Mouse (Mus musculus) left cerebral cortex, adult 2 months (tissue): Measurements from ENCODE around the gene Grap. TPM values are rescaled to one million over a fixed set of nuclear protein-coding genes. Genes with fewer than 3 reads are reported as not detected.
A peak's percentile ranks its signal among the peaks of the same experiment; 100 is the strongest.

ENCODE experiments used
- DNase-seq, 2 experiments: peaks; one replicate each; pipeline ENCODE4 v3.0.0; 2021 to 2022; ENCODE audit warnings: low spot score in 2 of 2, mixed read lengths in 1 of 2; ENCODE audit errors: extremely low spot score in 1 of 2
- H3K27ac ChIP-seq: fragments of 200-600 bp; 2 replicates; pipeline ENCODE4 v1.8.1; 2022
- H3K4me3 ChIP-seq: fragments of 200-600 bp; 2 replicates; pipeline ENCODE4 v1.8.1; 2022
- CTCF ChIP-seq: fragments of 200-600 bp; IDR thresholded peaks from 2 replicates; pipeline ENCODE4 v1.8.1; 2022; ENCODE audit warnings: antibody characterized with exemption, mild to moderate bottlenecking, moderate library complexity
- intact Hi-C: fragments of 180-260 bp; cut with DNase I; formaldehyde crosslinking; loops from one replicate; pipeline ENCODE4 v1.15.1; 2025
- total RNA-seq, 2 experiments: library from RNA; stranded (reverse); gene quantifications; 2 replicates each; pipeline ENCODE4 v1.2.3; 2021

Gene Grap
- total RNA-seq, 2 experiments from 2014 or later = 4.1 TPM

DNA sequence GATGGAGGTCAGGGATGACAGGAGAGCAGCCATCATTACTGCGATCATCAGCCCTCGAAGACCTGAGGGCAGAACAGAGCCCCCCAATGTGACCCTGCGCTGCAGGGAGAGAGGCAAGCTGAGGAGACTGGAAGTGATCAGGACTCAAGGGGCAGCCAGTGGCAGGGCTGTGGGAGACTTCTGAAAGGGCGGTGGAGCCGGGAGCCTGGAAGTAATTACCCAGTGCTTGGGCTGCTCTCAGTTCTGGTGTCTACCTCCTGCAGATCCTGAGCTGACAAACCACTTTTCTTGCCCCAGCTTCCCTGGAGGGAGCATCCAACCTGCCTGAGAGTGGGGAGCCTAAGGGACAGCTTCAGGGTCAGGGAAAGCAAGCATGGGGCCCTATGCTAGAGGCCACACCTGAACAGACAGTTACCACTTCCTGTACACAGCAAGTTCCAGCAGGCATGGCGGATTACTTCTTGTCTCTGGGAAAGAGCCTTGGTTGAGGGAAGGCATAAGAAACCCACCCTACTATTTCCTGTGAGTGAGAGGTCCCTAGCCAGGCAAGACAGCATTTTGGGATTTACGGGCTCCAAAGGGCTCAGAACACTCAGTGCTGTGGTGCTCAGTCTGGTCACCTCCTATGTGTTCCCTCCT, 23.3 kb downstream of the Grap start:
- no peak overlapping the region for H3K4me3 ChIP-seq
- no peak overlapping the region for H3K27ac ChIP-seq
- DNase-seq = no peak
- TF ChIP-seq CTCF = no peak
- intact Hi-C loops = no loop called here

DNA sequence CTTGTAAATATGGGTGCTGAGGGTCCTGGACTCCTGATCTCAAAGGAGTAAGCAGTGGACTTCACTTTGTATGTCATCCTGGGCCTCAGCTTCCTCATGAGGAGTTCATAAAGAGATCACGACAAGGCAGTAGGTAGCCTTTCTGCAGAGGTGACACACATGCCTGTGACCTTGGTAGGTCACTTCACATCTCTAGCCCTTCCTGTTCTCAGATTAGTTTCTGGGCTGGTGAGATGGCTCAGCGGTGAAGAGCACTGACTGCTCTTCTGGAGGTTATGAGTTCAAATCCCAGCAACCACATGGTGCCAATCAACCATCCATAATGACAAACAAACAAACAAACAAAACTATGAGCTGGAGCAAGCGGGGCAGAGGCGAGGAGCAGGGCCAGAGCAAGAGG, 24.6 kb downstream of the Grap start:
- no peak overlapping the region for H3K27ac ChIP-seq
- intact Hi-C loops = no loop called here
- DNase-seq = no peak
- TF ChIP-seq CTCF = no peak
- H3K4me3 ChIP-seq = no peak overlapping the region

DNA sequence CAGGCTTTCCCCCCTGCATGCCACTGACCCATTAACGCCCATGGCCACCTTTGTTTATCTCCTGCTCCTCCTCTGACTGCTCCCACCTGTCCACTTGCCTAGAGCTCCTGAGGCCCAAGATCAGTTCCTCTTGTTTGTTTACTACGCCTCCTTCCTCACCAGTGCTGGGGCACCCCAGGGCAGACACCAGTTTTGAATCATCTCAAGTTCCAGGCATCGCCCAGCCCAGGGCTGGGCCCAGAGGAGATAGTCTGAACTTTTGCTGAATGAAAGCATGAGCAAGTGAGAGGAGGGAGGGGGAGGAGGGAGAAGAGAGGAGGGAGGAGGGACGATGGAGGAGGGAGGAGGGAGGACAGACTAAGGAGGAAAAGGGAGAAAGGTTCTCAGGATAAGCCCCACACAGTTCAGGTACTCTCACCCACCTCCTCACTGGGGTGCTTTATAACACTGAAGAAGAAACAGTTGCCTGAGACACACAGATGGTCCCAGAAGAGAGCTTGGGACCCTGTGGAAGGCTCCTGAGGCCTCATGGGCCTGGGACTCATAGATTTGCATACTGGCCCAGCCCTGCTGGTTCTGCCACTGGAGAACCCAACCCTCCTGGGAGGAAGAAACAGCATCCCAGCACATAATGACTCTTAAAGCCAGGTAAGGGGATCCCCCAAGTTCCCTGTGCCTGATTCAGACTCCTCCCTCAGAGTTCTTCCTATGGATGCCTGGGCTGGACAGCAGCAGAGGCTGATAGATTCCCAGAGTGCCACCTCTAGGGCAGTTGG, 26.2 kb downstream of the Grap start:
- DNase-seq = no peak
- Histone ChIP-seq H3K27ac (no peak overlapping the region), H3K4me3 (no peak overlapping the region)
- intact Hi-C loops = no loop called here
- TF ChIP-seq CTCF = no peak

DNA sequence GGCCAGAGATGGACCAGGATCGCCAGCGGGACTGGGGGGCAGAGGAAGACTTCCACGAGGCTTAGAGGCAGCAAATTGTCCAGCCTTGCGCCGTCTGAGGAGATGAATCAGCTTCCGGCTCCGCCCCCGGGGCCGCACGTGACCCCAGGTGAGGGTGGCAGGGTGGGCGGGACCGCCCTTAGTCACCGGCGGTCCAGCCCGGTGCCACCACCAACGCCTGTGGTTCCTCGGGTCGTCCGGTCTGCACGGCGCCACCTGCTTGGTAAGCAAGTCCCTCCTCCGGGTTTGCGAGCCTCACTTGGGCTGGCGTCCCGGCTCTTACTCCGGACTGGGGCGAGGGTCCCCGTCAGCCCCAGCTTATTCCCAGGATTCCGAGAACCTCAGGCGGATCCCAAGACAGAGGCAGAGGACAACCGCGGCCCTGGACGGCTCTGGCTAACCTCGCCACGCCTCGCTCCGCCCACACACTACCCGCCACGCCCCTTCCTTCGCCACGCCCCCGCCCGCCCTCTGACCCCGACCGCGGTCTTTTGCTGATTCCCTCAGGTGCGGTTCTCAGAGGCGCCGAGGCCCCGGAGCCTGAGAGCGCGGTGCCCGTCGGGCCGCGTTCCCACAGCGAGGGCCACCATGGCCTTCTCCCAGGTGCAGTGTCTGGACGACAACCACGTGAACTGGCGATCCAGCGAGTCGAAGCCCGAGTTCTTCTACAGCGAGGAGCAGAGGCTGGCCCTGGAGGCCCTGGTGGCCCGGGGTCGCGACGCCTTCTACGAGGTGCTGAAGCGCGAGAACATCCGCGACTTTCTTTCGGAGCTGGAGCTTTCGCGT, 31.1 kb downstream of the Grap start, which contains the start of gene Fam83g:
Gene Fam83g (plus strand): TSS at position 185 of the 825 bp plus-strand sequence.
- DNase-seq = no peak
- no peak for TF ChIP-seq CTCF
- H3K4me3 ChIP-seq = peak within 1 kb of the TSS; percentile 31
- no peak within 1 kb of the TSS for H3K27ac ChIP-seq
- intact Hi-C loops = no loop called here

DNA sequence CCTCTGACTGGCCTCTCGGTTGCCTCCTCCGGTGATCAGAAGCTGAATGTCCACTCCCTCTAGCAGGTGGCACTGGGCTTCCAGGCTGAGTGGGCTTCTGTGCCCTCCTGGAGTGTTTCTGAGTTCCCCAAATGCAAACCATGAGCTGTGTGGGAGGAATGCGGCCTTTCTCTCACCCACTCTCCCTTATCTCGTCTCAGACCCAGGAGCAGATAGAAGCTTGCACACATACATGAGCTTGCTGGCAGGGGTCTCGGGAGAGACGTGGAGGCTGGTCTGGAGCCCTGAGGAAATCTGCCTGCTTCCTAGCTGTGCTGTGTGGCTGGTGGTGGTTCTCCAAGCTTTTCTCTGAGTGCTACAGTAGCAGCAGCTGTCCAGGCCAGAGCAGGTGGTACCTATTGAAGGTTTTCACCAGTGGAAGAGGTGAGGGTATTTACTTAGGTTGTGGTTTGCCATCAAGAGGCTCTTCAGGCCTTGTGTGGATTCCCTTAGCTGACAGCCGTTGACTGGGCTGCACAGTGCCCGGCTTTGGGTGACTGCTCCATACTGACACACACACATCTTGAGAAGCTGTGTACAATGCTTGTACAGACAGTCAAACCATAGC, 32.2 kb downstream of the Grap start:
- no peak overlapping the region for H3K4me3 ChIP-seq
- no peak for TF ChIP-seq CTCF
- intact Hi-C loops = no loop called here
- no peak overlapping the region for H3K27ac ChIP-seq
- DNase-seq = no peak

DNA sequence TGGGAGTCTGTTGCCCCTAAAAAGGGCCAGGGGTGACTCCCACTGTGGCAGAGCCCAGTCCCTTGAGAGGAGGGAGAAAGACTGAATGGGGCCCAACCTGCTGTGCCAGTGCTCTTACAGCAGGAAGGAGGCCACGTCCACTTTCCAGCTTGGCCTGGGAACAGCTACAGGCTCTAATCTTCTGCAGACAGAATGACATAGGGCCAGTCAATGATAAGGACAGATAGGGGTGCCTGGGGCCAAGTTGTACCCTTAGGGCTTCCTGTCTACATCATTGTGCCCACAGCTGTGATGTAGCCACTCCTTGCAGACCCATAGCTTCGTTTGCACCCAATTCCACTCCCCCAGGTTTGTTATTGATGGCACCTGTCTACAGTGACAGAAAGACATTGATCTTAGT, 33.1 kb downstream of the Grap start:
- TF ChIP-seq CTCF = no peak
- Histone ChIP-seq H3K27ac (no peak overlapping the region), H3K4me3 (no peak overlapping the region)
- no peak for DNase-seq
- intact Hi-C loops = no loop called here

DNA sequence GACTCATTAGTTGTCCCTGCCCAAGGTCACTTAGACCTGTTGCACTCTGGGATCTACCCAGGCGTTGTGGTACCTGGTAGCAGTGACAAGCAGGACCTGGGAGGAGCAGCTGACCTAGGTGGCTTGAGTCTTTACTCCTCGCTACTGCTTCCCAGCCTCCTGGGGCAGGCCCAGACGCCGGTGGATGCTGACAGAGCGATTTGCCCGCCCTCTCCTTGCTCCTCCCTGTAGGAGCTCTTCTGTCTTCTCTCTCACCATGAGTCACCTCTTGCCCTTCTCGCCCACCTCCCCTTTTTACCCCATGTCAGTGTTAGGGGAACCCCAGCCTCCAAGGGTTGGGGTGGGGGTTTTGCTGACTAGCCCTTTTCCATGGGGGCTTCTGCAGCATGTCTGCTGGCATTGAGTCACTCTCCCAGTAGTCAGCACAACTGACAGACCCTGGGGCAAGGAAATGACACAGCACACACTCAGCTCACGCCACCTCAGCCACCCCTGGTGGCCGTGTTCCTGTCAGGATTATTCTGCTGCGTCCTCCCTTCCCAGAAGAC, 33.9 kb downstream of the Grap start:
- Histone ChIP-seq H3K4me3 (no peak overlapping the region), H3K27ac (no peak overlapping the region)
- no peak for TF ChIP-seq CTCF
- DNase-seq = no peak
- intact Hi-C loops = no loop called here

DNA sequence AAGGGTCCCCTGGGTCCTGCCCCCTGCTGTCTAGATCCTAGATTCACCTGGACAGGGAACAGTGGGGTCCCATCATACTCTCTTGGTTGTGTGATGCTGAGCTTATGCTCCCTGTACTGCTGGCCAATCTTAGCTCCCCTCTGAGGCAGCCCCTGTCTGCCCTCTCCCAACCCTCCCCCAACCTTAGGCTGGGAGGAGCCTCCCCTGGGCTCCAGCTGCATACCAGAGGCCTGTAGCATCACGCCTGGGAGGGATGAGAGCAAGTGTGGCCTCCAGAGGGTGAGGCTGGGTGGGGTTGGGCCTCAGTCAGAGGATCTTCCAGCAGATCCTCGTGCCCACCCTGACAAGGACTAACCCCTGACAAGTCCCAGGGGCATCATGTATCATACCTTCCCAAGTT, 34.5 kb downstream of the Grap start:
- intact Hi-C loops = no loop called here
- H3K27ac ChIP-seq = no peak overlapping the region
- TF ChIP-seq CTCF = no peak
- no peak overlapping the region for H3K4me3 ChIP-seq
- DNase-seq = no peak

DNA sequence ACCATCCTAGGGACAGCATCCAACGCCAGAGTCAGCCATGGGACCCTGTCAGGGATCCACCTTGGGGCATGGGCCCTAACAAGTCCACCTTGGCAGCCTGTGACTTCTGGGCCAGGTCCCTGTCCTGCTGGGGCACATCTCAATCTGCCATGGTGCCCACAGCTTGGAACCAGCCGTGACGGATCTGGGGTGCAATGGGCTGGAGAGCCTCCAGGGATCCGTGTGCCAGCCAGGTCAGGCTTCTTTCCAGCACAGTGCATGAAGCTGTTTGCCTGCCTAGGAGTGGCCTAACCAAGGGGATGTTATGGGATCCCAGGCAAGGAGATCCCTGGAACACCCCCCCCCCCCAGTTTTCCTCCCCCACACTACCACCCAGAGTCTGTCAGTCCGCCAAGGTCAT, 39.9 kb downstream of the Grap start:
- no peak for DNase-seq
- TF ChIP-seq CTCF = no peak
- Histone ChIP-seq H3K27ac (no peak overlapping the region), H3K4me3 (no peak overlapping the region)
- intact Hi-C loops = no loop called here

DNA sequence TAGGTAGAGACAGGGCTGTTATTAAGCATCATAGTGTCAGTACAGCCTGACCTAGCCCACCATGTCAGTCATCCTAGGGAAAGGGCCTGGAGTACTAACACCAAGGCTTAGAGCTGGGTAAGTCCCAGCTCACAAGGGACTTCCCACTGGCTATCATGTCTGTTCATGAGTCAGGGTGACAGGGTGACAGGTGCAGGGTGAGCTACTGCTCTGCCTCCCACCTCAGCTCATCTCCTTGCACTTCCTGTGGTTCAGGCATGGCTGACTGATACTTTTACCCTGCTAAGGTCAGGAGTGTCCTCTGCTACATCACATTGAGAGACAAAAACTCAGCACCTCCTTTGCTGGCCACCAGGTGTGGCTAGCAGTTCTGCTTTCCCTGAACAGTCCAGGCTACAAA, 45.8 kb downstream of the Grap start:
- no peak for DNase-seq
- TF ChIP-seq CTCF = no peak
- no peak overlapping the region for H3K4me3 ChIP-seq
- intact Hi-C loops = no loop called here
- no peak overlapping the region for H3K27ac ChIP-seq

DNA sequence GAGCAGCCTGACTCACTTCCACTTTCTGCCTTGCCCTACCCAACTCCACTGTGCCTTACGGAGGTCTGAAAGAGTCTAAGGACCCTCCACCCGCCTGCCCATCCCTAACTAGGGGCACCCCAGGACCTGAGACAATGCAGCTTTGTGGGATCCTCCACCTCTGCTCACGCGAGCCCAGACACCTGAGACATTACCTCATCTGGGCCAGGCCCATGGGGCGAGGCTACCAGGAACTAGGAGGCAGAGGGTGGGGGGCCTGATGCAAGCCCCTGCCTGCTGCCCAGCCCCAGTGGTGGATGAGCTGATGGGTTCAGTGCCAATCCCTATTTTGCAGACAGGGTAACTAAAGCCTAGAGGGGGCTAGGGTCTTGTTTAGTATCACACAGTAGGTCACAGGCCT, 46.4 kb downstream of the Grap start:
- intact Hi-C loops = no loop called here
- no peak for DNase-seq
- no peak for TF ChIP-seq CTCF
- Histone ChIP-seq H3K27ac (no peak overlapping the region), H3K4me3 (no peak overlapping the region)
